Mouse (Mus musculus) midbrain, embryonic 10.5 days (tissue): Measurements from ENCODE around the gene Gm12216. TPM values are rescaled to one million over a fixed set of nuclear protein-coding genes. Genes with fewer than 3 reads are reported as not detected.
A peak's percentile ranks its signal among the peaks of the same experiment; 100 is the strongest.
"Not testable (repeated sequence)": the region's sequence is repeated elsewhere in the genome, so short reads cannot be mapped to it uniquely, and the experiment has no call there.

Experiments used
- DNase-seq: peaks from one replicate; pipeline ENCODE4 v3.0.0-alpha.2; 2017; ENCODE audit warnings: low spot score
- H3K27ac ChIP-seq: fragments of 300-500 bp; sonication (generic); replicated peaks from 2 replicates; pipeline ENCODE4 v1.5.1; 2016; ENCODE audit warnings: mild to moderate bottlenecking
- H3K27me3 ChIP-seq: fragments of 300-500 bp; sonication (generic); 2 replicates; pipeline ENCODE4 v1.6.1; 2016; ENCODE audit warnings: low read depth, mild to moderate bottlenecking; ENCODE audit not compliant: poor library complexity, severe bottlenecking
- H3K36me3 ChIP-seq: fragments of 300-500 bp; sonication (generic); 2 replicates; pipeline ENCODE4 v1.6.1; 2016; ENCODE audit warnings: mild to moderate bottlenecking, moderate library complexity
- H3K4me1 ChIP-seq: fragments of 300-500 bp; sonication (generic); 2 replicates; pipeline ENCODE4 v1.6.1; 2016
- H3K4me3 ChIP-seq: fragments of 300-500 bp; sonication (generic); 2 replicates; pipeline ENCODE4 v1.5.1; 2016; ENCODE audit warnings: mild to moderate bottlenecking, moderate library complexity
- H3K9me3 ChIP-seq: fragments of 300-500 bp; sonication (generic); replicated peaks from 2 replicates; pipeline ENCODE4 v1.6.1; 2016; ENCODE audit warnings: mild to moderate bottlenecking
- WGBS: fragments of 180-500 bp; shearing (Covaris S2); methylation state at CpG from one replicate; pipeline ENCODE4 v1.1.7; 2016; 5-methylcytosine and 5-hydroxymethylcytosine counted together
- polyA plus RNA-seq: library from polyadenylated mRNA; unstranded; fragments of >200 nt; fragmentation: Nextera tagmentation; extraction: Ambion mirVana; gene quantifications from 2 replicates; pipeline ENCODE4 v1.2.1, GENCODE M21; 2016

The Gm12216 gene
- polyA plus RNA-seq, 1 experiment from 2014 or later = 0.22 TPM

GRCm38 (mm10) chr11:53891505-53892451 lies 32.7 kb upstream of the Gm12216 start, which contains the start of gene Slc22a5:
TSS of gene Slc22a5 (minus strand) at chr11:53891660.
- Histone ChIP-seq H3K36me3 (no peaks in the 10 kb centered on the region), H3K27ac (peak within 1 kb of the TSS; percentile 85), H3K27me3 (peaks cover 12% of the 10 kb centered on the region), H3K9me3 (no peaks in the 10 kb centered on the region), H3K4me1 (peaks cover 37% of the 10 kb centered on the region), H3K4me3 (peak within 1 kb of the TSS; percentile 73)
- peak; percentile 98 for DNase-seq
- WGBS = 4% methylated on average over 63 of the region's 63 CpGs

- Histone ChIP-seq H3K36me3 (0 out of 2 replicates have a peak, but pooled peaks cover 3% of the 10 kb centered on the region), H3K27ac (peak overlapping the region; percentile 85), H3K9me3 (no peaks in the 10 kb centered on the region), H3K4me1 (peaks cover 37% of the 10 kb centered on the region), H3K4me3 (peak overlapping the region; percentile 73), H3K27me3 (peaks cover 12% of the 10 kb centered on the region)
- no peak for DNase-seq
- 3% methylated on average over 33 of the region's 33 CpGs for WGBS
Observed at GRCm38 (mm10) chr11:53890906-53891504, 31.9 kb upstream of the Gm12216 start.

- H3K4me3 ChIP-seq = peak overlapping the region; percentile 73; the same call in 1 of the 2 replicates
- 0 out of 2 replicates have a peak, but pooled peaks cover 3% of the 10 kb centered on the region for H3K36me3 ChIP-seq
- no peak overlapping the region for H3K27ac ChIP-seq
- peaks cover 12% of the 10 kb centered on the region for H3K27me3 ChIP-seq
- 83% methylated on average over 2 of the region's 2 CpGs for WGBS
- H3K9me3 ChIP-seq = no peaks in the 10 kb centered on the region
- no peak for DNase-seq
- H3K4me1 ChIP-seq = peaks cover 37% of the 10 kb centered on the region
Observed at GRCm38 (mm10) chr11:53890225-53890624, 31.2 kb upstream of the Gm12216 start.

- H3K4me3 ChIP-seq = no peak overlapping the region
- peaks cover 37% of the 10 kb centered on the region for H3K4me1 ChIP-seq
- H3K27ac ChIP-seq = no peak overlapping the region
- 72% methylated on average over 4 of the region's 4 CpGs for WGBS
- H3K36me3 ChIP-seq = 0 out of 2 replicates have a peak, but pooled peaks cover 3% of the 10 kb centered on the region
- no peak for DNase-seq
- H3K27me3 ChIP-seq = peaks cover 12% of the 10 kb centered on the region
- H3K9me3 ChIP-seq = no peaks in the 10 kb centered on the region
Observed at GRCm38 (mm10) chr11:53889091-53889645, 30.1 kb upstream of the Gm12216 start.

- DNase-seq = no peak
- Histone ChIP-seq H3K9me3 (no peaks in the 10 kb centered on the region), H3K4me1 (peaks cover 37% of the 10 kb centered on the region), H3K27ac (no peak overlapping the region), H3K4me3 (no peak overlapping the region), H3K27me3 (peaks cover 12% of the 10 kb centered on the region), H3K36me3 (0 out of 2 replicates have a peak, but pooled peaks cover 3% of the 10 kb centered on the region)
- WGBS = 89% methylated on average over 4 of the region's 4 CpGs
Observed at GRCm38 (mm10) chr11:53888242-53888641, 29.2 kb upstream of the Gm12216 start.

GRCm38 (mm10) chr11:53883287-53883686 lies 24.2 kb upstream of the Gm12216 start:
- Histone ChIP-seq H3K36me3 (0 out of 2 replicates have a peak, but pooled peaks cover 3% of the 10 kb centered on the region), H3K9me3 (no peaks in the 10 kb centered on the region), H3K27ac (no peak overlapping the region), H3K27me3 (no peaks in the 10 kb centered on the region), H3K4me3 (no peak overlapping the region), H3K4me1 (no peaks in the 10 kb centered on the region)
- no peak for DNase-seq
- 86% methylated on average over 2 of the region's 2 CpGs for WGBS

GRCm38 (mm10) chr11:53878096-53878495 lies 19.0 kb upstream of the Gm12216 start:
- H3K4me1 ChIP-seq, H3K27ac ChIP-seq, DNase-seq, H3K9me3 ChIP-seq, H3K27me3 ChIP-seq, H3K36me3 ChIP-seq, H3K4me3 ChIP-seq: not testable (repeated sequence)
- WGBS = 84% methylated on average over 5 of the region's 5 CpGs

GRCm38 (mm10) chr11:53876488-53876887 lies 17.4 kb upstream of the Gm12216 start:
- WGBS = 91% methylated on average over 4 of the region's 4 CpGs
- Histone ChIP-seq H3K4me3 (no peak overlapping the region), H3K27me3 (no peaks in the 10 kb centered on the region), H3K4me1 (no peaks in the 10 kb centered on the region), H3K9me3 (no peaks in the 10 kb centered on the region), H3K36me3 (peaks cover 13% of the 10 kb centered on the region), H3K27ac (no peak overlapping the region)
- no peak for DNase-seq

- no peaks in the 10 kb centered on the region for H3K4me1 ChIP-seq
- peaks cover 19% of the 10 kb centered on the region for H3K36me3 ChIP-seq
- H3K4me3 ChIP-seq = no peak overlapping the region
- 72% methylated on average over 4 of the region's 4 CpGs for WGBS
- H3K9me3 ChIP-seq = no peaks in the 10 kb centered on the region
- no peaks in the 10 kb centered on the region for H3K27me3 ChIP-seq
- DNase-seq = no peak
- no peak overlapping the region for H3K27ac ChIP-seq
Observed at GRCm38 (mm10) chr11:53874706-53875105, 15.7 kb upstream of the Gm12216 start.

- DNase-seq, H3K27ac ChIP-seq, H3K4me3 ChIP-seq, H3K27me3 ChIP-seq, H3K9me3 ChIP-seq, H3K4me1 ChIP-seq: not testable (repeated sequence)
- peaks cover 19% of the 10 kb centered on the region for H3K36me3 ChIP-seq
- WGBS = 51% methylated on average over 5 of the region's 5 CpGs
Observed at GRCm38 (mm10) chr11:53873909-53874704, 15.1 kb upstream of the Gm12216 start.

GRCm38 (mm10) chr11:53871786-53872507 lies 12.9 kb upstream of the Gm12216 start:
- H3K4me1 ChIP-seq = no peaks in the 10 kb centered on the region
- no peak overlapping the region for H3K4me3 ChIP-seq
- 84% methylated on average over 2 of the region's 2 CpGs for WGBS
- H3K36me3 ChIP-seq = peaks cover 19% of the 10 kb centered on the region
- H3K27me3 ChIP-seq = no peaks in the 10 kb centered on the region
- no peak overlapping the region for H3K27ac ChIP-seq
- DNase-seq = no peak
- H3K9me3 ChIP-seq = no peaks in the 10 kb centered on the region
